ENCODE assay signal across 8 mouse cellular contexts in genomic region chr2:59361350-59361780, GRCm38 (mm10).
DNase-seq lines count a peak whose midpoint lies in the region; ATAC-seq lines count a peak whose summit lies in the region.
"Had no signal": no experiment of that assay in that cellular context is flagged by ENCODE, and none has a peak within 500 bp of the region (broad histone marks: within the 10 kb centered on the region; RNA-seq: fewer than 3 reads in every experiment).

No protein-coding gene starts in this region.

- no peak overlapping the region for H3K9ac ChIP-seq in kidney, embryonic 14.5 days (ENCODE audit: low read depth, low read length)
- no peak overlapping the region for H3K9ac ChIP-seq in embryonic facial prominence, embryonic 14.5 days (ENCODE audit: low read depth, low read length)
- H3K9ac ChIP-seq in midbrain, embryonic 14.5 days (replicated peaks; ENCODE audit: low read length): no peak overlapping the region
- H3K9ac ChIP-seq: liver, postnatal 0 days had no signal

- peak overlapping the region; percentile 26 for H3K27ac ChIP-seq in kidney, embryonic 14.5 days (ENCODE audit: low read depth, low read length)
- no peak overlapping the region for H3K27ac ChIP-seq in embryonic facial prominence, embryonic 14.5 days (replicated peaks; ENCODE audit: low read depth, low read length)
- 0 out of 2 replicates have a peak overlapping the region, but pooled peaks have one; percentile 37 for H3K27ac ChIP-seq in midbrain, embryonic 14.5 days (replicated peaks; ENCODE audit: low read depth, low read length)

- no peaks in the 10 kb centered on the region for H3K27me3 ChIP-seq in kidney, embryonic 14.5 days (ENCODE audit: control insufficient read depth, insufficient read depth, low read length)
- H3K27me3 ChIP-seq in embryonic facial prominence, embryonic 14.5 days (replicated peaks; ENCODE audit: control insufficient read depth, insufficient read depth, low read length): no peaks in the 10 kb centered on the region
- H3K27me3 ChIP-seq in midbrain, embryonic 14.5 days (ENCODE audit: control insufficient read depth, insufficient read depth, low read length): no peaks in the 10 kb centered on the region

- no peaks in the 10 kb centered on the region for H3K9me3 ChIP-seq in kidney, embryonic 14.5 days (ENCODE audit: control insufficient read depth, low read length)
- H3K9me3 ChIP-seq in embryonic facial prominence, embryonic 14.5 days (ENCODE audit: control insufficient read depth, low read length): no peaks in the 10 kb centered on the region
- no peaks in the 10 kb centered on the region for H3K9me3 ChIP-seq in midbrain, embryonic 14.5 days (ENCODE audit: control insufficient read depth, low read length)

- no peak for DNase-seq in kidney, adult 8-10 months
- peak; percentile 52 for DNase-seq in brain, adult 2 months (ENCODE audit: low read depth, low spot score)
- DNase-seq in embryonic facial prominence, embryonic 14.5 days (ENCODE audit: low spot score): peak; percentile 56
- DNase-seq in midbrain, embryonic 14.5 days: peak; percentile 25
- DNase-seq in right cerebral cortex, postnatal 4 days: no peak
- no peak for DNase-seq in adrenal gland, postnatal 25 days
- DNase-seq: liver, postnatal 0 days had no signal

- H3K4me3 ChIP-seq in kidney, embryonic 14.5 days (ENCODE audit: low read length): no peak overlapping the region
- H3K4me3 ChIP-seq in embryonic facial prominence, embryonic 14.5 days (ENCODE audit: low read depth, low read length): no peak overlapping the region
- H3K4me3 ChIP-seq in midbrain, embryonic 14.5 days (replicated peaks; ENCODE audit: low read depth, low read length): no peak overlapping the region

- no peaks in the 10 kb centered on the region for H3K4me1 ChIP-seq in kidney, embryonic 14.5 days (ENCODE audit: control insufficient read depth, insufficient read depth, low read length)
- 0 out of 2 replicates have a peak, but pooled peaks cover 4% of the 10 kb centered on the region for H3K4me1 ChIP-seq in embryonic facial prominence, embryonic 14.5 days (ENCODE audit: control insufficient read depth, insufficient read depth, low read length)
- H3K4me1 ChIP-seq in midbrain, embryonic 14.5 days (ENCODE audit: control insufficient read depth, insufficient read depth, low read length): no peaks in the 10 kb centered on the region

- H3K36me3 ChIP-seq in kidney, embryonic 14.5 days (ENCODE audit: control insufficient read depth, insufficient read depth, low read length): no peaks in the 10 kb centered on the region
- no peaks in the 10 kb centered on the region for H3K36me3 ChIP-seq in embryonic facial prominence, embryonic 14.5 days (ENCODE audit: control insufficient read depth, insufficient read depth, low read length)
- H3K36me3 ChIP-seq in midbrain, embryonic 14.5 days (ENCODE audit: control insufficient read depth, insufficient read depth, low read length): no peaks in the 10 kb centered on the region

- 17% methylated on average over 4 of the region's 4 CpGs for WGBS in kidney, embryonic 14.5 days
- 22% methylated on average over 4 of the region's 4 CpGs for WGBS in embryonic facial prominence, embryonic 14.5 days
- 20% methylated on average over 4 of the region's 4 CpGs for WGBS in midbrain, embryonic 14.5 days

- peak; percentile 65 for ATAC-seq in kidney, embryonic 14.5 days (ENCODE audit: low FRiP score, low TSS enrichment)
- ATAC-seq in embryonic facial prominence, embryonic 14.5 days (ENCODE audit: low read depth): peak; percentile 74
- no peak for ATAC-seq in midbrain, embryonic 14.5 days (ENCODE audit: low FRiP score, low TSS enrichment)
- ATAC-seq: liver, postnatal 0 days had no signal

- no peak overlapping the region for H3K4me2 ChIP-seq in kidney, embryonic 14.5 days (replicated peaks; ENCODE audit: low read depth, low read length)
- no peak overlapping the region for H3K4me2 ChIP-seq in embryonic facial prominence, embryonic 14.5 days (ENCODE audit: low read depth, low read length)
- H3K4me2 ChIP-seq in midbrain, embryonic 14.5 days (ENCODE audit: low read length): no peak overlapping the region

Comparison
In these comparisons a context has a peak if more than half of its experiments do, and no peak if none do; other contexts are left out.
1. DNase-seq: peak in brain, adult 2 months (single experiment), embryonic facial prominence, embryonic 14.5 days (single experiment) and midbrain, embryonic 14.5 days (single experiment); none in kidney, adult 8-10 months (0 of 2), right cerebral cortex, postnatal 4 days (single experiment) and adrenal gland, postnatal 25 days (single experiment).